Mouse (Mus musculus) layer of hippocampus, postnatal 14 days (tissue): ENCODE data around the gene 0610012G03Rik. TPM values are rescaled to one million over a fixed set of nuclear protein-coding genes. Genes with fewer than 3 reads are reported as not detected.
"Not testable (repeated sequence)": the region's sequence is repeated elsewhere in the genome, so short reads cannot be mapped to it uniquely, and the experiment has no call there.

ENCODE experiments used
- DNase-seq, 2 experiments: peaks; one replicate each; pipeline ENCODE4 v3.0.0; 2021 to 2022; ENCODE audit warnings: low spot score in 2 of 2, mixed read lengths in 1 of 2
- long read RNA-seq, 2 experiments: library from polyadenylated mRNA; stranded (forward); transcript quantifications; one replicate each; pipeline ENCODE4 v2.0.0; 2021
- total RNA-seq, 2 experiments: library from RNA; stranded (reverse); gene quantifications; 2 replicates each; pipeline ENCODE4 v1.2.3; 2021

Gene 0610012G03Rik
- total RNA-seq = 10 to 100 TPM; 49.5 to 50.8 TPM
- long read RNA-seq, experiment 1, transcript 0610012G03Rik-201 (1 exons, 1,445 nt) = major isoform, 95 of 95 reads
- long read RNA-seq, experiment 1, partial matches to known transcripts = 0 of 95 reads
- long read RNA-seq, experiment 1, other reads (novel, unspliced or antisense) = 0 of 95 reads
- long read RNA-seq, experiment 2, transcript 0610012G03Rik-201 (1 exons, 1,445 nt) = major isoform, 179 of 179 reads
- long read RNA-seq, experiment 2, partial matches to known transcripts = 0 of 179 reads
- long read RNA-seq, experiment 2, other reads (novel, unspliced or antisense) = 0 of 179 reads

GRCm38 (mm10) chr16:31948345-31948774 is at the start of gene 0610012G03Rik, which contains the start of gene Ncbp2:
Gene 0610012G03Rik, minus strand, starts transcription at chr16:31948494.
Gene Ncbp2, plus strand, starts transcription at chr16:31948513.
- peak; percentile 96 to 97 for DNase-seq

DNA sequence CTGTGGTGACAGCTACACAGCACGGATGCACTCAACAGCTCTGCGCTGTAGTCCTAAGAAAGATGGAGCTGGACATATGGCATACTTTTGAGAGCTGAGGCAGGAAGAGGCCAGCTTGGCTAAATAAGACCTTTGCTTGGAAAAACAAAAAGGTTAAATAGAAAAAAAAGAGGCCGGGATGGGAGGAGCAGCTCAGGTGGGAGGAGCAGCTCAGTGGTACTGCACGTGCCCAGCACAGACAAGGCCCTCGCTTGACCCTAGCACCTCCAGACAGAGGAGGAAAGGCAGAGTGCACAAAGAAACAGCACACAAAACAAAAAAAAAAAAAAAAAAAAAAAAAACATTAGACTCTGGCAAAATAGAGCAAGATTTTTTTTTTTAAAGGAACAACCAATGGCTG is 48.1 kb upstream of the 0610012G03Rik start:
- DNase-seq = no peak

- DNase-seq = no peak
Observed at GRCm38 (mm10) chr16:31993946-31994345, 45.7 kb upstream of the 0610012G03Rik start.

GRCm38 (mm10) chr16:31993195-31993594 is 44.9 kb upstream of the 0610012G03Rik start:
- no peak for DNase-seq

DNA sequence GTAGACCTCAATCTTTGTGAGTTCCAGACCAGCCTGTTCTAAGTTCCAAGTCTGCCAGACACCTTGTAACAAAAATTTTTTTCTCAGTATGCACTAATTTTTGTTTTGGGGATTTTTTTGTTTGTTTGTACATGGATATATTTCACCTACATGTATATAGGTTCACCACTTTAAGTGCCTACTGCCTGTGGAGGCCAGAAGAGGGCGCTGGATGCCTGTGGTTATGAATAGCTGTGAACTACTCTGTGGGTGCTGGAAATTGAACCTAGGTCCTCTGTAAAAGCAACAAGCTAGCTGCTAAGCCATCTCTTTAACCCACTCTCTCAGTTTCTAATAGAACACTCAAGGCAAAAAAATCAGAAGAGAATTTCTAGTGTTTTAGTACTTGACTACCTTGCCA is 43.7 kb upstream of the 0610012G03Rik start:
- DNase-seq = no peak

DNA sequence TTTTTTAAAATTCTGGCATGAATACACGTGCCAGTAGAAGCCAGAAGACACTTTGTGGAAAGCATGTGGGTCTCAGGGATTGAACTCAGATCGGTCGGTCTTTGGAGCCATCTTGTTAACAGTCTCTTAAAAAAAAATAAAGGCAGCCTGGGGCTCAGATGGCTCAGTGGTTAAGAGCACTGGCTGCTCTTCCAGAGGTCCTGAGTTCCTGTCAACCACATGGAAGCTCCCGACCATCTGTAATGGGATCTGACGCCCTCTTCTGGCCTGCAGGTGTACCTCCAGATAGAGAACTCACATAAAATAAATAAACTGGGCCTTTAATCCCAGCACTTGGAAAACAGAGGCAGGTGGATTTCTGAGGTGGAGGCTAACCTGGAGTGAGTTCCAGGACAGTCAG is 32.7 kb upstream of the 0610012G03Rik start:
- no peak for DNase-seq

- no peak for DNase-seq
Observed at GRCm38 (mm10) chr16:31979501-31979900, 31.2 kb upstream of the 0610012G03Rik start.

DNA sequence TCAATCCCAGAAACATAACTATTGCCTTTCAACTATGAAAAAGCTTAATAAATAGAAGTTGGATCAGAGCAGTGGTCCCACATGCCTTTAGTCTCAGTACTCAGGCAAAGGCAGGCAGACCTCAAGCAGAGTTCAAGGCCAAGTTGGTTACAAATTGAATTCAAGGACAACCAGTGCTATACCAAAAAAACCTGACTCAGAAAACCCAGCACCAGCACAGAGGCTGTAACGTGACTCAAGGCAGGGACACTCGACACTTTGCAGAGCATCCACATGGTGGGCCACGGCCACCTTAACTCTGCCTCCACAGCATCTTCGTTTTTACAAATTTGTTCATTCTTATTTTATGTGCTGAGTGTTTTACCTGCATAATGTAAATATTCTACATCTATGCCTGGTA is 27.0 kb upstream of the 0610012G03Rik start:
- no peak for DNase-seq

GRCm38 (mm10) chr16:31963224-31963623 is 14.9 kb upstream of the 0610012G03Rik start:
- DNase-seq = no peak

- DNase-seq = no peak
Observed at GRCm38 (mm10) chr16:31947901-31948316, 385 bp downstream of the 0610012G03Rik start.

DNA sequence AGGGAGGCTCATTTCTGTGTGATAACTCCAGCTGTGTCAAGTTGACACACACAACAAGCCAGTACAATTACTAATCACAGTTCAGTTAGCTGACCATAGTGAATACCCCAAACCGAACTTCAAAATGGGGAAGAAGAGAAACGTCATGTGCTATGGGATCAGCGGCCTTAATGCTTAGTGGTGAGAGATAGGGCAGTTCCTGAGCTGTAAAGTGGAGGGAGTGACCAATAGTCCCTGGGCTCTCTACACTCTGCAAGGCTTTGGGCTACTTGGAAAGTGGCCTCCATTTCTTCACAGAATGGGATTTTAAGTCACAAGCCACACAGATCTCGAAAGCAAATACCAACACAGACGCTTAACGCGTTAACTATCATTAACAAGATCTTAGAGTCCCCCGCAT is 961 bp downstream of the 0610012G03Rik start:
- DNase-seq = no peak

- not testable (repeated sequence) for DNase-seq
Observed at GRCm38 (mm10) chr16:31945986-31946385, 2.3 kb downstream of the 0610012G03Rik start.

DNA sequence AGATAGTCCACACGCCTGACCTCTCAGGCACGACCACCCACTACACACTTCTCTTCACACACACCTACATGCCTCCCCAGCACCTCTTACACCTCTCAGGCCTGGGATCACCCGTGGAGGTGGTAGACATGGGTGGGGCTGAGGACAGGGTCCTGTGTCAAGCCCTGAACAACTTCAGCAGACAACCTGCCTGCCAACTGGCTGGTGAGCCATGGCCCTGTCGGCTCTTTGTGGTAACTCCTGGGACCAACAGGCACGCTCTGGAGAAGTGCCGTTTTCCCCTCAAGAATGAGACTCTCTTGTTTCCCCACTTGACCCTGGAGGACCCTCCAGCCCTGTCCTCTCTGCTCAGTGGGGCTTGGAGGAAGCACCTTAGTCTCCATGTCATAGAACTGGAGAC is 2.9 kb downstream of the 0610012G03Rik start:
- no peak for DNase-seq

- DNase-seq = no peak
Observed at GRCm38 (mm10) chr16:31944698-31945255, 3.5 kb downstream of the 0610012G03Rik start.

DNA sequence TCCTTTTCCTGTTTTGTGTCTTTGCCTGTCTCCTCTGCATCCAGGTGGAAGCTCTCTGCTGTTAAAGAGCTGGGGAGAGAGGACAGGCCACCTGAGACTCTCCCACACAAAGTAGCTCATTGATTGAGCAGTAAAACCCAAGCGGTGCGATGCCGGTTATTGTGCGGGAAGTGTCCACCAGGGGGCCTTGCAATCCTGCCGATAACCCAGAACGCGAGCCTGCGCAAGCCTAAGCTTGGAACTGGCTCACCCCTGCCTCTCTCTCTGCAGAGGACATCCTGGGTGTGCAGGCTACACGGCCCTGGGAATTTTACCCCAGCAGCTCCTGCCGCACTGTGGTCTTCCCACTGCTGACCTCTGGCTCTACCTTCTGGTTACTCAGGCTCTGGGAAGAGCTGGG is 4.3 kb downstream of the 0610012G03Rik start:
- peak; percentile 77 to 80 for DNase-seq

- no peak for DNase-seq
Observed at GRCm38 (mm10) chr16:31940586-31940985, 7.7 kb downstream of the 0610012G03Rik start.

DNA sequence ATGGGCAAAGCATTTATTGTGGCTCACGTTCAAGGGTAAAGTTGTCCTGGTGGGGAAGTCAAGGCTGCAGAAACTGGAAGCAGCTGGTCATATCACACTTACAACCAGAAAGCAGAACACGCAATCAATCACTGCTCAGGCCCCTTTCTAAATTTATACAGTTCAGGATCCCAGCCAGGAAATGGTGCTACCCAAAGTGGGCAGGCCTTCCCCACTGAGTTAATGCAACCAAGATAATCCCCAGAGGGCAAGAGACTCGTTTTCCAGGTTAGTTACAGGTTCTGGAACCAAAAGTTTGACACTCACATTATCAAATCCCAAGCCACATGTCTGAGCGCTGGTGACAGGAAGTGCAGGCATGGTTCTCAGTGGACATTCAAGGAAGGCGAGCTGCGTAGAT is 9.4 kb downstream of the 0610012G03Rik start:
- no peak for DNase-seq

DNA sequence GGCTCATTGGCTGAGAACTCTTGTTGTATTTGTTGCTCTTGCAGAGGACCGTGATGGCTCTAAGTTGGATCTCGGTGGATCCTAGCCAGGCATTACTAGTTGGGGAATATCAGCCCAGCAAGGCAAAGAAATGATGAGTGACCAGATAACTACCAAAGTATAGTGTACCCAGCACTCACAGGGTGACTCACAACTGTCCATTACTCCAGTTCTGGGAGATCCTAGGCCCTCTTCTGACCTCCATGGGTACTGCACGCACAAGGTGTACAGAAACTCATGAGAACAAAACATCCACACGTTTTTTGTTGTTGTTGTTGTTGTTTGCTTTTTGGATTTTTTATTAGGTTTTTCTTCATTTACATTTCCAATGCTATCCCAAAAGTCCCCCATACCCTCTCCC is 11.7 kb downstream of the 0610012G03Rik start:
- no peak for DNase-seq

DNA sequence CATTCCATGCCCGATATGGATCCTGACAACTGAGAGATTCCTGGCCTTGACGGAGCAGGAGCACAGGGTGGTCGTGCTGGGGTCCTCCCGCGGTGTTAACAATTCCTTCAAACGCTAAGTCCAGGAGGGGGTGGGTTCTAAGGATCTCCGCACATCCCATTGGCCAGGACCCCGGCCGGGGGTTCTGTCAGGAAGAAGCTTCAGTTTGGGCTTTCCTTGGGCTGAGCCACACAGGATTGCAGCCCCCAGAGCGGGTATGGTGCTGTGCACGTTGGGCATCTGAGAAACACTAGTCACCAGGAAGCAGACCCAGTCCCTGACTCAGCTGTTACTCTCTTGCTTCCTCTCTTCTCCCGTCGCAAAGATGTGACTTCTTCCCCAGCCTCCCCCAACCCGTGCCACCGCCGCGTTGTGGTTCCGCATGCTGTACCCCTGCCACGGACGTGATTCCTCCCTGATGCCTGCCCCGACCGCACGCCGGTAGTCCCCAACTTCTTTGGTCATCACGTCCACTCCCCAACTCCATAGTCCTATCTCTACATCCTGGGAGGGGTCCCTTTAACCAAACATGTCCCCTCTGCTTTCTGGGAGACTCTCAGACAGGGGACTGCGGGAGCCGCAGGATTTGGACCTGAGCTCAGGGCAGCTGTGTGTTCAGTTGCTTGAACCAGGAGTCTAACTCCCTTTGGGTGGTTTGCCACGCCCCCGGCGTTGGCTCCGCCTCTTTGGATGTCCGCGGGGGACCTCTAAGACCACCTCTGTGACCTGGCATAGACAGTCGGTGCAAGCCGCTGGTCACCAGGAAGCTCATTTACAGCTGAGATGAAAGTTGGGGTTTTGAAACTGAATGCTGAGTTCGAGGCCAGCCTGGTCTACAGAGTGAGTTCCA is 13.0 kb downstream of the 0610012G03Rik start:
- DNase-seq = no peak

DNA sequence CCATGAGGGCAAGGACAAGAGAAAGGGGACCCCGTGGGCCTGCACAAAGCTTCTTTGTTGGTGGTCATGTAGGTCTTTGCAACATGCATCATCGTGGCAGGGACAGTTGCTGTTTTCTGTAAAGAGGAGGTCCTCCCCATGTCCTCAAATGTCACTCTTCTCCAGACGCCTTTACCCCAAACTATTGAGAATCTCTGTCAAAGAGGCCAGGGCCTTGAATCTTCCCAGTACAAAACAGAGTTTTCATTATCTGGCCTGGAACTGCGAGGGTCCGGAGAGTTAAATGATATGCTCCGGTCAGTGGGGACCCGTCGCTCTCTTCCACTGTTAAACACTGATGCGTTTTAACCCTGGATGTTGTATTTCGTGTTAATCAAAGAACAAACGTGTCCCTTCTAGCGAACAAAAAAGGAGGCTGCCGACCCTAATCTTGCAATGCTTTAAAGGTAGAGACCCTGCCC is 13.7 kb downstream of the 0610012G03Rik start:
- no peak for DNase-seq

DNA sequence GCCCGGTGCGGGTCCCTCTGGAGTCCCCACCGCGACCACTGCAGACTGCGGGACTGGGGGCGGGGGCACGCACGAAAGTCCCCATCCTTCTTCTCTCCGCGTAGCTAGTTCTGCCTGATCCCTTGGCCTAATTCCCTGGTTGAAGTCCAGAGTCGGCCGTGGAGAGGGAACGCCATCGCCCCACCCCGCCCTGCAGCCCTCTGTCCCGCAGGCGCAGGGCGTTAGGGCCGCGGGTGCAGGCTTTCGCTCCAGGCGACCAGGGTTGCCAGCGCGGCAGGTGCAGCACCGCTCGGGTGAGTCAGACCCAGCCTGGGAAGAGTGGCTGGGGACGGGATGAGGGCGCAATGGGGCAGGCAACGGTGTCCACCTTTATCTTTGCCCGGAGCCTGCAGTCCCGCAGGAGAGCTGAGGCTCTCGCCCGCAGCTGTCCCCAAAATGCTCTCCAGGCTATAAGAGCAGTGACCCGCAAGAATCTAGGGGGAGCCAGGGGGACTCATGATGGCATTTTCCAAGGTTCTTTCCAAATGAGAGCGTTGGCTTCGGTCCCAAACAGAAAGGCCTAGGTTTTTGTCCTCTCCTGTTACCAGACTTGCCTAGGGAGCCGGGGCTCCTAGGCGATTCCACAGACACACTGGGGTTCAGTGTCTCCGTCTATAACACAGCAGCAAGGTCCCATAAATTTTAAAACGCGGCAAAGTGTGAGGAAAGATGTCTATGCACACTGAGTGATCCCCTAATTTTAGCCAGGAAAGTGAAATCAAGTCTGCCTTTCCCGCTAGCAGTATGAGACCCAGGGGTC is 14.3 kb downstream of the 0610012G03Rik start, which contains the start of gene Pigz:
Gene Pigz, plus strand, starts transcription at position 101 of the 799 bp plus-strand sequence.
- peak; percentile 58 to 60 for DNase-seq
